Mouse (Mus musculus): ENCODE data around the gene Xrcc3.
A peak's percentile ranks its signal among the peaks of the same experiment; 100 is the strongest.

The Xrcc3 gene

DNA sequence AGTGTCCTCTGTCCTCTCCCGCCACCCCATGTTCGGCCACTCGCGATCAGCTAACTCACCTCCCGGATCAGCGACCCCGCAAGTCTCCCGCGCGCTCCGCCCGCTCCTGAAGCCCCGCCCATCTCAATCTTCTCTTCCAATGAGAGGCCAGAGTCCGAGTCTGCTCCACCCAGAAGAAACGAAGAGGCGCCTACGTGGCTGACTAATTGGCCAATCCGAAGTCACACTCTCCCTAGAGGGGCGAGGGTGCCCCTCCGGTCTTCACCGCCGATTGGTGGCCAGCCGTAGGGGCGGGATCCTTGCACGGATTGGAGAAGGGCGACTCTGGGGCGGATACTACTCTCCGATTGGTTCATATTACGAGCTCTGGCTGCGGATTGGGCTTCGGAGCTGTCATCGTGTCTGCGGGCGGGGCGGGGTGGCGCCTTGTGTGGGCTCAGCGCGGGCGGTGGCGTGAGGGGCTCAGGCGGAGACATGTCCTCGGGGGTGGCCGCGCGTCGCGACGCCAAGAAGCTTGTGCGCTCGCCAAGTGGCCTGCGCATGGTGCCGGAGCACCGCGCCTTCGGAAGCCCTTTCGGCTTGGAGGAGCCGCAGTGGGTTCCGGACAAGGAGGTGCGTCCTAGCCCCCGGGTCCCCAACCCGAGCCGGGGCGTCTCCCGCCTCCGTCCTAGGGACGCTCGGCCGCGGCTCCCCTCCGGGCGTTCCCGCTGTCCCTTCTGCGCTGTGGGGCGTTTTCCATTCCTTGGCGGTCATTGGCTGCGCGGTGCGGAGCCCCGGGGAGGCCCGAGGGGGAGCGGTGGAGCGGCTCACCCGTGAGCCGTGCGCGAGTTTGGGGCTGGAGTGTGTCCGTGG lies at the start of gene Xrcc3, which contains the start of gene Zfyve21:
Gene Xrcc3, minus strand, starts transcription at position 108 of the 852 bp plus-strand sequence.
Gene Zfyve21, plus strand, starts transcription at position 405 of the 852 bp plus-strand sequence.
- peak; percentile 93 to 98 for DNase-seq (ENCODE audit: low spot score in 2 of 2)

GRCm38 (mm10) chr12:111855448-111855847 lies 41.8 kb upstream of the Xrcc3 start:
- DNase-seq (ENCODE audit: low spot score in 2 of 2): no peak

DNA sequence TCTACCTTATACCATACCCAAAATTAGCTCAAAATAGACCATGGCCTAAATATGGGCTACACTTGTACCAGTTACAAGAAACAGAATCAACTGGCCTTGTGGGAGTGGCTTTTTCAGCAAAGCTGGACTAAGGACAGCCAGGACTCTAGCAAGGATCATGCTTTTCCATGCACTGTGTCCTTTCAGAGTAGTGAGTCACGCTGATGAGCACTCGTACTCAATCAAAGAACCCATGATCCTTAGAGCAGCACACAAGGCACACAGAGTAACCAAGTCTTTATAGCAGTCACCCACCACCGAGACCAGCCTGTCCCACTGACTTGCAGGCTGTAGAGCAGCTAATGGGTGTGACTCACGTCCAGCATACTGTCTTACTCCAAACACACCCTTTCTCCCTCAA lies 39.9 kb upstream of the Xrcc3 start:
- DNase-seq (ENCODE audit: low spot score in 2 of 2): no peak

DNA sequence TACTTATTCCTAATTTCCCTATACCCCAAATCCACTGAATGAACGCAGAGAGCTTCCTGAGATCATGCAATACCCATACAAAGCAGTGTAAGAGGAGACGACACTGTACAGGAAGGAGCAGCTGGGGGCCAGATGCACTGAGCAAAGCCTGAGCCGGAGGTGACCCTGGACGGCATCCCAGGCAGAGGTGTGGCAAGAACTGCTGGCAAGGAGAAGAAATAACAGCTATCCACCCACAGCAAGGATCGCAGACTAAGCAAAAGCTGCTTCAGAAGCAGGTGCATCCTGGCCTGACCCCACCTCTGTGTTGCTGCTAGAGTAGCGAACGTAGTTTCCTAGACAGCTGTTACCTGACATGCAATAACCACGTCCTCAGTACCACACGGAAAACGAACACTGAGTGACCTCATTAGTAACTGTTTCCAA lies 39.4 kb upstream of the Xrcc3 start:
- DNase-seq (ENCODE audit: low spot score in 2 of 2): peak in 1 of 2 experiments; percentile 31

- DNase-seq (ENCODE audit: low spot score in 2 of 2): no peak
Measured at GRCm38 (mm10) chr12:111851745-111852144, 38.1 kb upstream of the Xrcc3 start.

GRCm38 (mm10) chr12:111851235-111851634 lies 37.6 kb upstream of the Xrcc3 start:
- DNase-seq (ENCODE audit: low spot score in 2 of 2): no peak

GRCm38 (mm10) chr12:111848300-111848798 lies 34.7 kb upstream of the Xrcc3 start:
- no peak for DNase-seq (ENCODE audit: low spot score in 2 of 2)

- no peak for DNase-seq (ENCODE audit: low spot score in 2 of 2)
Measured at GRCm38 (mm10) chr12:111846815-111847214, 33.1 kb upstream of the Xrcc3 start.

GRCm38 (mm10) chr12:111845953-111846352 lies 32.3 kb upstream of the Xrcc3 start:
- no peak for DNase-seq (ENCODE audit: low spot score in 2 of 2)

GRCm38 (mm10) chr12:111843470-111843869 lies 29.8 kb upstream of the Xrcc3 start:
- no peak for DNase-seq (ENCODE audit: low spot score in 2 of 2)

- no peak for DNase-seq (ENCODE audit: low spot score in 2 of 2)
Measured at GRCm38 (mm10) chr12:111842565-111843433, 29.1 kb upstream of the Xrcc3 start.

- DNase-seq (ENCODE audit: low spot score in 2 of 2): no peak
Measured at GRCm38 (mm10) chr12:111833457-111833856, 19.8 kb upstream of the Xrcc3 start.

GRCm38 (mm10) chr12:111832643-111833042 lies 19.0 kb upstream of the Xrcc3 start:
- DNase-seq (ENCODE audit: low spot score in 2 of 2): no peak

GRCm38 (mm10) chr12:111830375-111830774 lies 16.7 kb upstream of the Xrcc3 start:
- no peak for DNase-seq (ENCODE audit: low spot score in 2 of 2)

- DNase-seq (ENCODE audit: low spot score in 2 of 2): no peak
Measured at GRCm38 (mm10) chr12:111829954-111830353, 16.3 kb upstream of the Xrcc3 start.

- no peak for DNase-seq (ENCODE audit: low spot score in 2 of 2)
Measured at GRCm38 (mm10) chr12:111829447-111829846, 15.8 kb upstream of the Xrcc3 start.

- DNase-seq (ENCODE audit: low spot score in 2 of 2): no peak
Measured at GRCm38 (mm10) chr12:111827556-111827955, 13.9 kb upstream of the Xrcc3 start.

- no peak for DNase-seq (ENCODE audit: low spot score in 2 of 2)
Measured at GRCm38 (mm10) chr12:111821931-111822330, 8.3 kb upstream of the Xrcc3 start.

- no peak for DNase-seq (ENCODE audit: low spot score in 2 of 2)
Measured at GRCm38 (mm10) chr12:111820708-111821107, 7.0 kb upstream of the Xrcc3 start.

GRCm38 (mm10) chr12:111819936-111820335 lies 6.3 kb upstream of the Xrcc3 start:
- peak in 1 of 2 experiments; percentile 37 for DNase-seq (ENCODE audit: low spot score in 2 of 2)

DNA sequence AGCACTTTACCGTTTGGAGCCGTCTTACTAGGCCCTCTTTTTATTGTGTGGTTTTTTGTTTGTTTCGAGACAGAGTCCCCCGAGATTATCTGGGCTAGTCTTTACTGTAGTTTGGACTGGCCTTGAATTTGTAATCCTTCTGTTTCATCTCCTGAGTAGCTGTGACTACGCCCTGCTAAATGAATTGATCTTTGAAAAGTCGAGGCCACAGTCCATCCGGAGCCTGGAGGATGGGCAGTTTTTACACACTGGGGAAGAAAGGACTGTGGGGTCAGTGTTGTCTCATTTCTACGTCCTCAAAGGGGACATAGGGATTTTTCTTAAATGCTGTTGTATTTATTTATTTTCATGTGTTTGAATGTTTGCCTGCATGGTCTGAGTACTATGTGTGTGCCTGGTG lies 4.3 kb upstream of the Xrcc3 start:
- no peak for DNase-seq (ENCODE audit: low spot score in 2 of 2)

GRCm38 (mm10) chr12:111816967-111817366 lies 3.3 kb upstream of the Xrcc3 start:
- no peak for DNase-seq (ENCODE audit: low spot score in 2 of 2)
